Mouse (Mus musculus): ENCODE measurements around the gene Aup1.

Gene Aup1

DNA sequence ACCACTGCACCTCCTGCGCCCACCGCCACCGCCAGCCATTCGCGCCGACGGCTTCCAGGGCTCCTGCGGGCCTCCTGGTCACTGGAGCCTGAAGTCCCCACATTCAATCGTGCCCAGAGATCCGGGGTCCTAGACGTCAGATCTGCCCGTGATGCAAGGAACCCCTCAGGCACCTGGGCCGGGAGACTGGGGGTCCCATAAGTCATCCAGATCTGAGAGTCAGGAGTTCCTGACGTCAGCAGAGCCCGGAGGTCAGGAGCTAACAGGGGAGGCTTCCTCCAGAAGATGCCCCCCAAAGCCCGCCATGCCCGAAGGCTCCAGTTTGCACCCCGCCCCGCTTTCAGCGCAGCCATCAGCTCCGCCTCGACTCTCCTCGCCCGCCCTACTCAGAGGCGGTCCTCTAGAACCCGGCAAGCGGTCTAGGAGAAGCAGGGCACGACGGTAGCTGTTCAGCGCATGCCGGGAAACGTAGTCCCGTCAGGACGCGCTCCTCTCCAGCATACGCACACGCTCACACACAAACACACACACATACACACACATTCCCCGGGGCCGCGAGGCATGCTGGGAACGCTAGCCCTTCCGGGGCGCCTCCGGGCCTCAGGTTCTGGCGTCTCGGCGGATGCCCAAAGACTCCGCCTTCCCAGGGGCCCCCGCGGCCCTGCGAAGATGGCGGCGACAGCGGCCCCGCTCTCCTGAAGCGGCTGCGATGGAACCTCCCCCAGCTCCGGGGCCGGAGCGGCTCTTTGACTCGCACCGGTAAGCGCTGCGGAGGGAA, at the start of gene Aup1:
Gene Aup1, plus strand, starts transcription at position 448 of the 778 bp plus-strand sequence.
- DNase-seq (ENCODE audit: low spot score in 2 of 2), result peak; percentile 97

DNA sequence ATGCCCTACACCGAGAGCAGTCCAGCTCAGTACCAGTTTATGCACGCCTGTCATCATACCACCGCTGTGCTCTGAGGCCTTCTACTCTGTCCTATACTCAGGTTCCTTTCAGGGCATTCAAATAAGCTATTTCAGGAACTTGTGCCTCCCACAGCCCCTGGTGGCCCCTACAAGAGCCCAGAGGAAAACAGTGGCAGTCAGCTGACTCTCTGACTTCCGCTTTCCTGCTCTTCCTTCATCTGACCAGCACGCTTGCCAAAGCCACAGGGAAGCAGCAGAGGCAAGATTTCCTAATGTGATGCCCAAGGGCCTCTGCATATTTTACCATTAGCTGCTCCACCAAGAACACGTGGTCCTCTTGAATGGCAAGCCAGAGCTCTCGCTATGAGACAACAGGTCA, 49.4 kb upstream of the Aup1 start:
- peak; percentile 63 to 73 for DNase-seq (ENCODE audit: low spot score in 2 of 2)

DNA sequence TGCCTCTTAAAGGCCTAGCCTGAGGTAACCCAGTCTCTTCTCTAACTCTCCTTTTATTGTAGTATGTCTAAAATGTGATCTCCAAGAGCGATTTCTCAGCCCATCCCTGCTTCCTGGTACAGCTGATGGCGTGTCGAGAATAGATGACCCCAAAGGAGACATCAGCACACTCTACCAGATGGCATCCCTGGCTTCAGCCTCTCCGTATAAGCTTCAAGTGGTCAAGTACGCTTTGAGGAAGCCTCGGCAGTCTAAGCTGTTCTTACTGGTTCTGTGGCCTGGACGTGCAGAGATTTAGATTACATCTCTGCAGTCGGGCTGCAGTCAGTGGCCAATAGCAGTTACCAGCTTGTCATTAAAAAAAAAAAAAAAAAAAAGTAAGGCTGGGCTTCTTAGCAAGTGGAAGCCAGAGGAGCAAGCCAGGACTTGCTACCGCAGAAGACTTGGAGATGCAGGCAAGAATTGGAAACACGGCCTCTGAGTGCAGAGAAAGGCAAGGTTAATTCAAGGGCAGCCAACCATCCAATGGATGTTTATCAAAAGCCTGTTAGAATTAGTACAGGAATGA, 48.8 kb upstream of the Aup1 start:
- DNase-seq (ENCODE audit: low spot score in 2 of 2), result peak in 1 of 2 experiments; percentile 62

DNA sequence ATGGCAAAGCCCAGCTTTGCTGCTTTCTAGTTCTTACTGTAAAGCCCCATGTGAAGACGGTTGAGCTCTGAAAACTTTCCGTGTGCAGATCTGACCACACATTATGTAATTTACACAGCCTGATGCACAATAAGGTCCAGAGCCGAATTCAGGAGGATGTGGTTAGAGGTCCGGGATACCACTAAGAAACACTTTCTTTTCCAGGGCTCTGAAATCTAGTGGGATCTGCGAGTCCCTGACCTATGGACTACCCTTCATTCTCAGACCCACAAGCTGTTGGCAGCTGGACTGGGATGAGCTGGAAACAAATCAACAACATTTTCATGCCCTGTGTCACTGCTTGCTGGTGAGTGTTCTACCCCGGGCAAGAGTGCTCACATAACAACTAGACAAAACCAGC, 48.2 kb upstream of the Aup1 start:
- peak in 1 of 2 experiments; percentile 57 for DNase-seq (ENCODE audit: low spot score in 2 of 2)

DNA sequence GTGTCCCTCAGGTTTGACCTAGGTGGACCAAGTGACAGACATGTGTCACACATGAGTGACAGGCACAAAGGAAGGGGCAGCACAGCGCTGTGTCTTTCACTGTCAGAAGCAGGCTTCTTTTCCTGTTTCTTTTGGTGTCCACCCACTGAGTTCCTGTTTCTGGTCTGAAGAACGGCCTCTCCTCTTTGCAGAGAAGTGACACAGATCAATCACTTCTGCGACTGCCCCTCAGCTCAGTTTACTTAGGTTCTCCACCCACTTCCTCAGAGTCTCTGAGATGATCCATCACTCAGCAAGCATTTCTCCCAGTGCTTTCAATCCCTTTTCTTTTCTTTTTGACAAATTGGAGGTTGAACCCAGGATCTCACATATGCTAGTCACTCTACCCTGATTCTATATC, 45.7 kb upstream of the Aup1 start:
- DNase-seq (ENCODE audit: low spot score in 2 of 2), result peak in 1 of 2 experiments; percentile 64

- DNase-seq (ENCODE audit: low spot score in 2 of 2), result peak in 1 of 2 experiments; percentile 65
Observed at GRCm38 (mm10) chr6:83010010-83010409, 44.3 kb upstream of the Aup1 start.

DNA sequence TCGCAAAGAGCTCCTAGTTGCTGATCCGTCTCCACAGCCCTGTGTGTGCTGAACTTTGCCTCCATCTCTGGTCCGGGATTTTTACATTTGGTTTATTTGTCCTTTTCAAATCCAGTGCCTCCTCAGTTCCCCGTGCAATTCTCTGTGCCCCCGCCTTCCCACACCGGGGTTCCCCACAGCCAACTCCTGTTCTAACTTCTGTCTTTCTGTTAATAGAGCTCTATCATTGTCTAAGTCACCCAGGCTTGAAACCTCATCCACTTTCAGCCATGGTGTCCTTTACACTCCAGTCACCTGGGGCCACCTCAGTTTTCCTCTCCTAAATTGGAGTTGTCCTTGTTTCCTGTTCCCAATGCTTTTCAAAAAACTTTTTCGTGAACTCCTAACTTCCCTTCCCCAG, 43.1 kb upstream of the Aup1 start:
- DNase-seq (ENCODE audit: low spot score in 2 of 2), result no peak

GRCm38 (mm10) chr6:83011756-83012155, 42.6 kb upstream of the Aup1 start:
- no peak for DNase-seq (ENCODE audit: low spot score in 2 of 2)

DNA sequence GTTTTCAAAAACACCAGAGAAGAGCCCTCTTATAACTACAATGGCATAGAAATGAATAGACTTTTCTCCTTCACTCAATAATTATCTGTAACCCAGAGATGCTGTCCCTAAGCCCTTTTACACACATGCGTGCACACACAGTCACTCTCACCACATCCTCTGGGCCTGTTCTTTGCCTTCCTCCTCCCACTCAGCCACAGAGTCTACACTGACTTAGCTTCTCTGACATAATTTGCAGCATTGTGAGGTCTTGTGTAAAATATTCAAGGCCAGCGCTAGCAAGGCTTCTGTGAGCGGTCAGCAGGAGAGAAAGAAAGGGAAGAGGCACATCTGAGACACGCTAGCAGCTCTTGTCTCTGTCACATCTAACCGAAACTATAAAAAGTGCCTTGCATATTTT, 40.9 kb upstream of the Aup1 start:
- DNase-seq (ENCODE audit: low spot score in 2 of 2), result peak in 1 of 2 experiments; percentile 39

DNA sequence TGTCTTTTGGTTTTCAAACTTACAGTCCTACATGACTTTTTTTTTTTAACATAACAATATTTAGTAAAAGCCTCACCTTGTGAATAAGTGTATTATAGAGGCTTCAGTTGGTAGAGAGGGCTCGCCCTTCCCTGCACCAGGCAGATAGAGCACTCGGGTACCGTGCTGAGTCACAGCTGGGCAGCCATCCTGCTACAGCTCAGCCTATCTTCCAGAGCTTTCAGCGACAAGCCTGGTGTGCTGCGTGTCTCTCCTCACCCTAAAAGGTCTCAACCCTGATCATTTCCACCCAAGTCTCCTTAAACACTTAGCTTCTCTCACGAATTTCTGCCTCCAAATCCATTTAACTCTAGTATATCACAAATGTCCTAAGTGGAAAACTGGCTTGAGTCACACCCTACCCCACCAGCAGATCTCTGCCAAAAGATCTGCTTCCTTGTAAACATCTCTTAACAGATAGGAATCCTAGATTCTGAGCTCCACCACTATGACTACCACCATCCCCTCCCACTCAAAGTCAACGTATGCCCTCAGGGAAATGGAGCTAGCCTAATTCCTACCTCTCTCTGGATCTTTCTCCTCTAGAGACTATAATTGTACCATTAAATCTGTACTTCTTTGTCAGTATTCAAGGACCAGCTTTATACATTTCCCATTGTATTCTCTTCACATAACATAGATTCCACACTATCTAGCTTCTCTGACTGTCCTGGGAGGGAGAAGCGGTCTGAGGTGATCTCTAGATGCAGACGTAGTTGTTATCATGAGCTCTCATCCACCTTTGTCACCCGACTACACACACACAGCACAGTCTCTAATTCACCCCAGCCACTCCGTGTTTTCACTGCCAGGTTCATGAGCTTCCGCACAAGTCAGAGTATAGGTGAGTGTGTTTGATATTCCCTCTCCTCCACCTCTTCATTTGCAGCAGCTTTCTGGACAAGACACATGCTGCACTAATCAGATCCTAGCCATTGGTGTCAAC, 39.5 kb upstream of the Aup1 start:
- DNase-seq (ENCODE audit: low spot score in 2 of 2), result peak; percentile 78 to 81

- no peak for DNase-seq (ENCODE audit: low spot score in 2 of 2)
Observed at GRCm38 (mm10) chr6:83015749-83016148, 38.6 kb upstream of the Aup1 start.

DNA sequence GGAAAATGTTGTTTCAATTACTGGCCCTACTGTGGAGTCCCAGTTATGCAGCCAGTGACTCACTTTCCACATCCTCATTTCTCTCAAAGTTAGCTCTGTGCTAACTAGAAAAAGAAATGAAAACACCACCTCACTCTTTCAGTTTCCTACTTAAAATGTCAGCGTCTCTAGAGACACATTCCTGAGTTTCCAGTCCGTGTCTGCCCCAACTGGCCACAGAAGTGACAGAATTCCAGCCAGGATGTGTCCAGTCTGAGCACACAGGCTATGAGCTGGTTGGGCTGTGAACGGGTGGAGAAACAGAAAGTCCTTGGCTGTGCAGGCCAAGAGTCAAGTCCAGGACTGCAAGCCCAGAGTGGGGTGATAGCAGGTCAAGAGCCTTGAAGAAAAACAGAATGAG, 37.1 kb upstream of the Aup1 start:
- DNase-seq (ENCODE audit: low spot score in 2 of 2), result no peak

DNA sequence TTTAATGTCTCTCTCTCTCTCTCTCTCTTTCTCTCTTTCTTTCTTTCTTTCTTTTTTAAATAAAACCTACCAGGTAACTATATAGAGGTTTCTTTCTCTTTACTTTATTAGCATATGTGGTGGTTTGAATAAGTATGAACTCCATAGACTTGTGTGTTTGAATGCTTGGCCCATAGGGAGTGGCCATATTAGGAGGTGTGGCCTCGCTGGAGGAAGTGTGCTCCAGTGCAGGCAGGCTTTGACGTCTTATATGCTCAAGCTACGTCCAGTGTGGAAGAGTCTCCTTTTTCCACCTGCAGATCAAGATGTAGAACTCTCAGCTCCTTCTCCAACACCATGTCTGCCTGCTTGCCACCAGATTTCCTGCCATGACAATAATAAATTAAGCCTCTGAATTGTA, 35.3 kb upstream of the Aup1 start:
- DNase-seq (ENCODE audit: low spot score in 2 of 2), result no peak

DNA sequence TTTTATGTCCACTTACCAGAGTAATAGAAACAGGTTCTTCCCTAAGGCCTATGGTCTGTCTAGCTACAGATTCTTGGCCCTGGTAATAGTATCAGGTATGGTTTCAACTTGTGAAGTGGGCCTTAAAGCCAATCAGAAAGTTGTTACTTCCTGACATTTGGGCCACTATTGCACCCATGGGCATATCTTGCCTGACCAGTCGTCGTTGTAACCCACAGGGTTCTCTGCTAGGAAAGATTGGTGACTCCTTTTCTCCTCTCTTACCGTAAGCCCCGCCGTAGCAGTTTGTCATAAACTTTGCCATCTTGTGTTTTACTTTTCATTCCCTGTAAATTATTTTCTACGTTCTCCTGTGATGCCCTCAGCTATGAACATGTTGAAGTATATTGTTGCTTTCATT, 34.2 kb upstream of the Aup1 start:
- peak in 1 of 2 experiments; percentile 50 for DNase-seq (ENCODE audit: low spot score in 2 of 2)

GRCm38 (mm10) chr6:83020836-83021593, 33.3 kb upstream of the Aup1 start:
- DNase-seq (ENCODE audit: low spot score in 2 of 2), result no peak

DNA sequence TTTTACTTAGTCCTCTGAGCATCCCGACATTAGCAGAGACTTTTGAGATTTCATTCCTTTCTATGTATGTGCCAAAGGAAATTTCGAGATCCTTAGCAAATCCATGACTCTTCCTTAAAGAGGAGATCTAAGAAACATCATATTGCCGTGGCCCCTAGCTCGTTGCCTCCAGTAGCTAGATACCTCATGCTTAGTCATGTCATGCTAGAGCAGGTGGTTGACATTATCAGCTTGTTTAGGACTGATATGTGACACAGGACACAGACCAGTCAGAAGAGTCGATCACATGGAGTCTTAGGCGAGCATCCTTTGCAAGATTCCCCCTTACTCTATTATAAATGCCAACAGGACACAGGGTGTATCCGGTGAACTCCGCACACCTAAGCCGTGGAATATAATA, 31.3 kb upstream of the Aup1 start:
- no peak for DNase-seq (ENCODE audit: low spot score in 2 of 2)

GRCm38 (mm10) chr6:83023786-83024185, 30.5 kb upstream of the Aup1 start:
- no peak for DNase-seq (ENCODE audit: low spot score in 2 of 2)

DNA sequence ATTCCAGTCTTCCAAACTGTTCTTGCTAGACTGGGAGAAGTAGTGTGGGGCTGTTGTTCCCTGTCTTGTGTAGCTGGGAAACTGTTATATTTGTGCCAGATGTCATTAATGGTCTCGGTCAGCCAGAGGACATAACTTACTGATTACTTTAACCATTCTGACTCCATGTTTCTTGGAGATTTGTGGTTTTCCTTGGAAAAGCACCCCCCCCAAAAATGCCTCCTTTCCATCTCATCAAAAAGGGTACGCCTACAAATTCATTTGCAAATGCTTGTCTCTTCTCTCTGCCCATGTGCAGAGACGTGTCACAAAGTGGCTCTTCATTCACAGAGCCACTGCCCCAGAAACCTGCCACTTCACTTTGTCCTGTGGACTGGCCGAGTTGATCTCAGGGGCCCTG, 29.9 kb upstream of the Aup1 start:
- DNase-seq (ENCODE audit: low spot score in 2 of 2), result no peak

DNA sequence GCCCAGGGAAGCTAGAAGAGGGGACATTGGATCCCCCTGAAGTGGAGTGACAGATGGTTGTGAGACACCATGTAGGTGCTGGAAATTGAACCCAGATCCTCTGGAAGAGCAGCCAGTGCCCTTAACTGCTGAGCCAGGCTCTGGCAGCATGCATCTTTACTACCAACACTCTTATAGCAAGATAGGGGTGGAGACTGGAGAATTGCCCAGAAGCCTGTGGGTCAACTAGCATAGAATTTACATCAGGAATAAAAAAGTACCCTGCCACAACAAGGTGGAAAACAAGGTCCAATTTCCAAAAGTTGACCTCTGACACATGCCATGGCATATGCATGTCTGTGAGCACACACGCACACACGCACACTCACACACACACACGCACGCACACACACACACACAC, 29.1 kb upstream of the Aup1 start:
- DNase-seq (ENCODE audit: low spot score in 2 of 2), result no peak

DNA sequence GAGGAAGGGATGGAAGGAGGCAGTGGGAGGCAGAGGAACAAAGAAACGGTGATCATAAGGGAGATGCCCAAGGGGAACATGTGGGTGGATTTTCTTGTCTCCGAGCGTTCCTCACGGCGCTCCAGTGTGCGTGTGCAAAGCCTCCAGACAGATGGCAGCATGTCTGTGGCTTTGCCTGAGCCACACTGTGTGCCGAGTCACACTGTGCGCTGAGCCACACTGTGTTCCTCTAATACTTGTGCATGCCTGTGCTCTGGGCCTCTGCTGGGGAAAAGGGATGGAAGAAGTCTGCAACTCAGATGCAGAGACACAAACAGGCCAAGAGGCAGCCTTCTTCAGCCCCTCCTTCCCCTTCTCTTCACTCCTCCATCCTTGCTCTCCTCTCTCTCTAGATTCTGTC, 27.0 kb upstream of the Aup1 start:
- no peak for DNase-seq (ENCODE audit: low spot score in 2 of 2)

- DNase-seq (ENCODE audit: low spot score in 2 of 2), result no peak
Observed at GRCm38 (mm10) chr6:83027706-83028105, 26.6 kb upstream of the Aup1 start.

GRCm38 (mm10) chr6:83029777-83030176, 24.5 kb upstream of the Aup1 start:
- no peak for DNase-seq (ENCODE audit: low spot score in 2 of 2)

All from spleen, postnatal 4 days (tissue).